Mouse (Mus musculus): Measurements from ENCODE around the gene Trap1. TPM values are rescaled to one million over a fixed set of nuclear protein-coding genes. Genes with fewer than 3 reads are reported as not detected.

The Trap1 gene
- polyA plus RNA-seq, 1 experiment = 70.0 TPM

- no peaks in the 10 kb centered on the region for H3K36me3 ChIP-seq (ENCODE audit: control insufficient read depth, insufficient read depth, low read length)
- no peaks in the 10 kb centered on the region for H3K4me1 ChIP-seq (ENCODE audit: control insufficient read depth, insufficient read depth, low read length)
- TF ChIP-seq CTCF (IDR thresholded peaks at IDR 0.05; ENCODE audit: control insufficient read depth, insufficient read depth, insufficient replicate concordance, low read depth, low read length) = no peak
- TF ChIP-seq POLR2A (IDR thresholded peaks at IDR 0.05; ENCODE audit: control insufficient read depth, low read depth, low read length) = no peak
Measured at GRCm38 (mm10) chr16:4012882-4013570, 64.6 kb downstream of the Trap1 start.

GRCm38 (mm10) chr16:4003489-4004398, 73.9 kb downstream of the Trap1 start, which contains the start of gene Slx4:
Gene Slx4 (minus strand): TSS chr16:4003770.
- Histone ChIP-seq H3K27me3 (ENCODE audit: control insufficient read depth, insufficient read depth, low read length) (no peaks in the 10 kb centered on the region), H3K4me1 (ENCODE audit: control insufficient read depth, insufficient read depth, low read length) (0 out of 2 replicates have a peak, but pooled peaks cover 2% of the 10 kb centered on the region), H3K4me3 (ENCODE audit: control insufficient read depth, low read depth, low read length) (peak within 1 kb of the TSS; percentile 94), H3K27ac (ENCODE audit: control insufficient read depth, insufficient read depth, low read depth, low read length) (peak within 1 kb of the TSS; percentile 93), H3K36me3 (ENCODE audit: control insufficient read depth, insufficient read depth, low read length) (peaks cover 2% of the 10 kb centered on the region)
- no peak; the same call in 1 of the 2 replicates for TF ChIP-seq CTCF (IDR thresholded peaks at IDR 0.05; ENCODE audit: control insufficient read depth, insufficient read depth, insufficient replicate concordance, low read depth, low read length)
- TF ChIP-seq POLR2A (IDR thresholded peaks at IDR 0.05; ENCODE audit: control insufficient read depth, low read depth, low read length) = peak; percentile 96

More at GRCm38 (mm10) chr16:4012882-4013570, 64.6 kb downstream of the Trap1 start:
- Histone ChIP-seq H3K4me3 (ENCODE audit: control insufficient read depth, low read depth, low read length) (no peak overlapping the region), H3K27ac (ENCODE audit: control insufficient read depth, insufficient read depth, low read depth, low read length) (no peak overlapping the region), H3K27me3 (ENCODE audit: control insufficient read depth, insufficient read depth, low read length) (no peaks in the 10 kb centered on the region)

Other genes with a start within 250 kb of the Trap1 start
- not detected in 2 replicates for gene Olfr15, start 246.9 kb downstream of the Trap1 start, polyA plus RNA-seq (2012; rRNA removed)
- gene Zfp174, start 230.6 kb downstream of the Trap1 start, polyA plus RNA-seq (2012; rRNA removed) = 1.5 TPM in 2 replicates
- gene Naa60, start 205.5 kb downstream of the Trap1 start, polyA plus RNA-seq (2012; rRNA removed) = 127 and 130 TPM in 2 replicates
- 11.2 and 14.3 TPM in 2 replicates for gene Zfp597, start 193.3 kb downstream of the Trap1 start, polyA plus RNA-seq (2012; rRNA removed)
- gene Gm20695, start 193.2 kb downstream of the Trap1 start, polyA plus RNA-seq (2012; rRNA removed) = 0.12 TPM in 1 of 2 replicates, not detected in the other
- gene 1700037C18Rik, start 169.1 kb downstream of the Trap1 start, polyA plus RNA-seq (2012; rRNA removed) = 364 and 366 TPM in 2 replicates
- 26.2 and 29.4 TPM in 2 replicates for gene Cluap1, start 169.0 kb downstream of the Trap1 start, polyA plus RNA-seq (2012; rRNA removed)
- gene Nlrc3, start 101.2 kb downstream of the Trap1 start, polyA plus RNA-seq (2012; rRNA removed) = 0.64 and 0.80 TPM in 2 replicates
- 175 and 188 TPM in 2 replicates for gene Slx4, start 74.1 kb downstream of the Trap1 start, polyA plus RNA-seq (2012; rRNA removed)
- gene Dnase1, start 40.9 kb downstream of the Trap1 start, polyA plus RNA-seq (2012; rRNA removed) = 0.14 and 0.17 TPM in 2 replicates
- gene Crebbp, start 136.2 kb upstream of the Trap1 start, polyA plus RNA-seq (2012; rRNA removed) = 14.0 and 15.0 TPM in 2 replicates

All from testis, adult 2 months (tissue).